In the genomic region with DNA sequence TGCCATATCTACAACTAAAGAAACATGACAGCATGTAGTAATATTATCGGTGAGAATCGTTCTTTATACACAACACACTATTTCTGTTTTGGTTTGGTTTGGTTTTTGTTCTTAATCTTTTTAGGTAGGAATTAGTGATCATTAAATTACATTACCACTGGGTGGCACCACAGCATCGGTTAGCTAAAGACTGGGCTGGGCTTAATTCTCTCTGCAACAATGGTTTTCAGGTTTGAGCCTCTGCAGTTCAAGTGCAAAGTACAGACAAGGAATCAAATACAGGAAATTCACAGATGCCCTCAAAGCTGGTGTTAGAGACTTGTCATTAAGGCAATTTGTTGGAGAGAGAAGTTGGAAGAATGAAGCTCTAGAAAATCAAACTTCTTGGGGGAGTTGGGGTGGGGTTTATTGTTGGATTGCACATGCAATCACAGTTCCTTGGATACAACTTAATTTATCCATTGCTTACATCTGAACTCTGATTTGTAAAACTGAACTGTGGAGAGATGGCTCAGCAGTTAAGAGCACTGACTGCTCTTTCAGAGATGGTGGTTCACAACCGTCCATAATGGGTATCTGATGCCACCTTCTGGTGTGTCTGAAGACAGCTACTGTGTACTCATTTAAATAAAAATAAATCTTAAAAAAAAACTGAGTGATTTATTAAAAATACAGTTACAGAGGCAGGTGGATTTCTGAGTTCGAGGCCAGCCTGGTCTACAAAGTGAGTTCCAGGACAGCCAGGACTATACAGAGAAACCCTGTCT, we compare ENCODE assay signal across 8 mouse cellular contexts. TPM values are rescaled to one million over a fixed set of nuclear protein-coding genes. Genes with fewer than 3 reads are reported as not detected.
A peak's percentile ranks its signal among the peaks of the same experiment; 100 is the strongest.
DNase-seq lines count a peak whose midpoint lies in the region; ATAC-seq and TF ChIP-seq lines count a peak whose summit lies in the region.

No protein-coding gene starts in this region.

- no peaks in the 10 kb centered on the region for H3K36me3 ChIP-seq in E14TG2a.4 (ENCODE audit: insufficient read depth, low read length)
- no peaks in the 10 kb centered on the region for H3K36me3 ChIP-seq in kidney, postnatal 0 days (ENCODE audit: insufficient read depth, low read length)
- H3K36me3 ChIP-seq in stomach, postnatal 0 days (ENCODE audit: control insufficient read depth, insufficient read depth, low read length): no peaks in the 10 kb centered on the region

- intact Hi-C loops in gastrocnemius, adult 2 months (cut with DNase I): loop anchor here (2.0 kb wide), 1 partner anchor 242 kb away; no protein-coding TSS in a partner anchor

- H3K4me2 ChIP-seq in kidney, postnatal 0 days (ENCODE audit: low read length): no peak overlapping the region
- no peak overlapping the region for H3K4me2 ChIP-seq in stomach, postnatal 0 days (replicated peaks; ENCODE audit: low read depth)

- ATAC-seq in granulocyte monocyte progenitor cell, adult 5-6 weeks (replicated peaks; ENCODE audit: poor library complexity, severe bottlenecking): peak; percentile 100
- ATAC-seq in kidney, postnatal 0 days (replicated peaks; ENCODE audit: low FRiP score, low read depth): peak; percentile 65; the same call in 1 of the 2 replicates
- peak; percentile 72; the same call in 1 of the 2 replicates for ATAC-seq in stomach, postnatal 0 days (ENCODE audit: low FRiP score, low TSS enrichment)

- peak; percentile 63 for TF ChIP-seq CTCF in gastrocnemius, adult 2 months (IDR thresholded peaks at IDR 0.05)
- TF ChIP-seq CTCF in E14TG2a.4 (conservative IDR thresholded peaks at IDR 0.05; ENCODE audit: low read length): peak; percentile 40
- TF ChIP-seq CTCF in kidney, postnatal 0 days (IDR thresholded peaks at IDR 0.05; ENCODE audit: low read depth): peak; percentile 87
- TF ChIP-seq CTCF in stomach, postnatal 0 days (IDR thresholded peaks at IDR 0.05; ENCODE audit: low read depth): peak; percentile 93

- no peak overlapping the region for H3K4me3 ChIP-seq in gastrocnemius, adult 2 months
- H3K4me3 ChIP-seq in E14TG2a.4 (replicated peaks; ENCODE audit: low read length): no peak overlapping the region
- H3K4me3 ChIP-seq in kidney, postnatal 0 days (replicated peaks; ENCODE audit: low read depth, low read length): no peak overlapping the region
- H3K4me3 ChIP-seq in stomach, postnatal 0 days (ENCODE audit: low read depth, low read length): no peak overlapping the region

- no peaks in the 10 kb centered on the region for H3K27me3 ChIP-seq in E14TG2a.4 (ENCODE audit: insufficient read depth, low read length)
- H3K27me3 ChIP-seq in kidney, postnatal 0 days (ENCODE audit: insufficient read depth, low read length): no peaks in the 10 kb centered on the region
- no peaks in the 10 kb centered on the region for H3K27me3 ChIP-seq in stomach, postnatal 0 days (ENCODE audit: control insufficient read depth, insufficient read depth, low read length)

- no peak for TF ChIP-seq EP300 in stomach, postnatal 0 days (optimal IDR thresholded peaks at IDR 0.05)

- WGBS in kidney, postnatal 0 days: 24% methylated on average over 5 of the region's 5 CpGs
- WGBS in stomach, postnatal 0 days: 34% methylated on average over 5 of the region's 5 CpGs

- DNase-seq in gastrocnemius, adult 2 months: no peak
- DNase-seq in gastrocnemius, adult 8-10 months (ENCODE audit: low spot score in 2 of 2): no peak
- DNase-seq in cerebellum, adult 8-10 months: peak; percentile 24
- DNase-seq in kidney, postnatal 0 days (ENCODE audit: low spot score): peak; percentile 95
- DNase-seq in mesoderm, embryonic 11.5 days (ENCODE audit: low read depth, low spot score): peak; percentile 68
- peak; percentile 68 for DNase-seq in stomach, postnatal 0 days (ENCODE audit: low spot score)

- H3K4me1 ChIP-seq in E14TG2a.4 (replicated peaks; ENCODE audit: low read depth, low read length): peaks cover 90% of the 10 kb centered on the region
- H3K4me1 ChIP-seq in kidney, postnatal 0 days (replicated peaks; ENCODE audit: insufficient read depth, low read length): peaks cover 12% of the 10 kb centered on the region; the same call in 1 of the 2 replicates
- no peaks in the 10 kb centered on the region for H3K4me1 ChIP-seq in stomach, postnatal 0 days (replicated peaks; ENCODE audit: control insufficient read depth, insufficient read depth)

- no peaks in the 10 kb centered on the region for H3K9me3 ChIP-seq in E14TG2a.4 (ENCODE audit: low read length)
- H3K9me3 ChIP-seq in kidney, postnatal 0 days (replicated peaks; ENCODE audit: low read length): no peaks in the 10 kb centered on the region
- no peaks in the 10 kb centered on the region for H3K9me3 ChIP-seq in stomach, postnatal 0 days (ENCODE audit: control insufficient read depth, low read length)

- no peak overlapping the region for H3K27ac ChIP-seq in gastrocnemius, adult 2 months
- H3K27ac ChIP-seq in kidney, postnatal 0 days: no peak overlapping the region
- no peak overlapping the region for H3K27ac ChIP-seq in stomach, postnatal 0 days (replicated peaks)

- H3K9ac ChIP-seq in kidney, postnatal 0 days (ENCODE audit: low read depth, low read length): no peak overlapping the region
- H3K9ac ChIP-seq in stomach, postnatal 0 days (ENCODE audit: low read length): no peak overlapping the region

RNA-seq across cellular contexts. Expression of a gene that starts 2.5 kb away (rescaled TPM):
- total RNA-seq in gastrocnemius, adult 2 months (2021): not detected
- total RNA-seq in gastrocnemius, adult 8-10 months (2022): not detected
- not detected in 2 replicates for total RNA-seq in granulocyte monocyte progenitor cell, adult 5-6 weeks (2014; fragmentation: Nextera tagmentation)
- total RNA-seq in granulocyte monocyte progenitor cell, adult 5-6 weeks (2017): not detected in 2 replicates
- not detected in 2 replicates for polyA plus RNA-seq in kidney, postnatal 0 days (2015; fragmentation: Nextera tagmentation; extraction: Ambion mirVana)
- not detected in 2 replicates for polyA plus RNA-seq in stomach, postnatal 0 days (2015; fragmentation: Nextera tagmentation; extraction: Ambion mirVana)

RNA-seq across cellular contexts. Expression of a gene that starts 7.2 kb away (rescaled TPM):
- total RNA-seq in gastrocnemius, adult 2 months (2021): 10 to 100 TPM; 13.7 to 14.8 TPM
- 10 to 100 TPM; 10.8 to 17.7 (median 12.8) TPM for total RNA-seq in gastrocnemius, adult 8-10 months (2022)
- 7.8 and 23.3 TPM in 2 replicates for total RNA-seq in granulocyte monocyte progenitor cell, adult 5-6 weeks (2014; fragmentation: Nextera tagmentation)
- total RNA-seq in granulocyte monocyte progenitor cell, adult 5-6 weeks (2017): 6.1 and 10.3 TPM in 2 replicates
- polyA plus RNA-seq in kidney, postnatal 0 days (2015; fragmentation: Nextera tagmentation; extraction: Ambion mirVana): 22.7 and 26.0 TPM in 2 replicates
- 12.6 and 12.9 TPM in 2 replicates for polyA plus RNA-seq in stomach, postnatal 0 days (2015; fragmentation: Nextera tagmentation; extraction: Ambion mirVana)

RNA-seq across cellular contexts. Expression of a gene that starts 31.0 kb away (rescaled TPM):
- total RNA-seq in gastrocnemius, adult 2 months (2021): 1 to 10 TPM; 4.8 to 9.1 TPM
- total RNA-seq in gastrocnemius, adult 8-10 months (2022): 1 to 10 TPM; 6.8 to 8.8 (median 7.2) TPM
- total RNA-seq in granulocyte monocyte progenitor cell, adult 5-6 weeks (2014; fragmentation: Nextera tagmentation): 2.0 and 4.0 TPM in 2 replicates
- total RNA-seq in granulocyte monocyte progenitor cell, adult 5-6 weeks (2017): 0.67 and 0.95 TPM in 2 replicates
- polyA plus RNA-seq in kidney, postnatal 0 days (2015; fragmentation: Nextera tagmentation; extraction: Ambion mirVana): 4.6 and 5.0 TPM in 2 replicates
- polyA plus RNA-seq in stomach, postnatal 0 days (2015; fragmentation: Nextera tagmentation; extraction: Ambion mirVana): 1.7 and 2.0 TPM in 2 replicates

RNA-seq across cellular contexts. Expression of a gene that starts 56.0 kb away (rescaled TPM):
- 10 to 100 TPM; 12.5 to 16.2 TPM for total RNA-seq in gastrocnemius, adult 2 months (2021)
- 10 to 100 TPM; 16.0 to 20.6 (median 17.8) TPM for total RNA-seq in gastrocnemius, adult 8-10 months (2022)
- total RNA-seq in granulocyte monocyte progenitor cell, adult 5-6 weeks (2014; fragmentation: Nextera tagmentation): 5.3 and 10.1 TPM in 2 replicates
- total RNA-seq in granulocyte monocyte progenitor cell, adult 5-6 weeks (2017): 6.1 and 8.7 TPM in 2 replicates
- polyA plus RNA-seq in kidney, postnatal 0 days (2015; fragmentation: Nextera tagmentation; extraction: Ambion mirVana): 34.3 and 36.0 TPM in 2 replicates
- polyA plus RNA-seq in stomach, postnatal 0 days (2015; fragmentation: Nextera tagmentation; extraction: Ambion mirVana): 20.1 and 20.2 TPM in 2 replicates

Comparison
In these comparisons a context has a peak if more than half of its experiments do, and no peak if none do; other contexts are left out.
1. DNase-seq: peak in cerebellum, adult 8-10 months (single experiment), kidney, postnatal 0 days (single experiment), mesoderm, embryonic 11.5 days (single experiment) and stomach, postnatal 0 days (single experiment); none in gastrocnemius, adult 2 months (single experiment) and gastrocnemius, adult 8-10 months (0 of 2).
2. CTCF ChIP-seq: peak in every context shown above with its lines; median percentile 93 in stomach, postnatal 0 days; 87 in kidney, postnatal 0 days; 63 in gastrocnemius, adult 2 months; 40 in E14TG2a.4.
3. Peak in every context shown above with its lines, with median percentiles within 50 percentile points of each other: ATAC-seq.